Mouse (Mus musculus) cerebellum, adult (tissue): ENCODE results near the gene Gm9821.

Experiments used
- ATAC-seq: cut with Nextera tagmentation; 2 replicates; pipeline ENCODE4 v1.9.2; 2017; ENCODE audit warnings: mild to moderate bottlenecking, moderate library complexity, mixed read lengths; ENCODE audit not compliant: insufficient number of reproducible peaks, low FRiP score, low TSS enrichment

Gene Gm9821

DNA sequence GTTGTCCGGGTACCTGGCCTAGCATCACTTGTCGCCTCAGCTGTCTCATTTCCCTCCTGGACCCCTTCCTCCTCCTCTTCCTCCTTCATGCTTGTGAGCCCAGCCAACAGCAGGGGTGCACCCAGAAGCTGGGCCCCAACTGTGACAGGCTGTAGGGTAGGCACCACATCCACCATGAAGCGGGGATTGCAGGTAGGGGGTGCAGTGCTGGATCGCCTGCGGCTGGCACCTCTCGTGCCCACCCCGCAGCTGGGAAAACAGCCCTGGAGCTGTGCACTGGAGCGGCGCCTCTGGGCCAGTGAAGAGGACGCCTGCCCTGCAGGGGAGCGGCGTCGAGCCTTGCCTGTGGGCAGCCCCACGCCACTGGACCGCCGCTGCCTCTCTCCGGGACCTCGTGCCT, at the start of gene Gm9821:
TSS of gene Gm9821 (plus strand) at position 221 of the 400 bp plus-strand sequence.
- no peak for ATAC-seq

DNA sequence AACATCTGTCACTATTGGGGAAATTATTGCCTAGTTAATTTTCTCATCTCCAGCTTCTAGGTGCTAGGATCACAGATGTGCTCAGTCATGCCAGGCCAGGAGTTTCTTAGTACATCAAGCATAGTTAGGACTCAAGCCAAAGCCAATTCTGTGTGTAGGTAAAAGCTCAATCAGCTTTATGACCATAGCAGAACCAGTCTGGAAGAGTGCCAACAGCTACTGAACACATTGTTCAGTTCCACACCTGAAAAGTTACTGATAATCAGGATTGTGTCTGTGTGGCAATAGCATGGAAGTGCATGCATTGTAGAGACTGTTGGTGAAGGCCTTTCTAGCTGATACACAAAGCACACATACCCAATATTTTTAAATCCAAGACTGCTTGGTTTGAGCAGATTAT, 47.5 kb upstream of the Gm9821 start:
- ATAC-seq, result no peak

DNA sequence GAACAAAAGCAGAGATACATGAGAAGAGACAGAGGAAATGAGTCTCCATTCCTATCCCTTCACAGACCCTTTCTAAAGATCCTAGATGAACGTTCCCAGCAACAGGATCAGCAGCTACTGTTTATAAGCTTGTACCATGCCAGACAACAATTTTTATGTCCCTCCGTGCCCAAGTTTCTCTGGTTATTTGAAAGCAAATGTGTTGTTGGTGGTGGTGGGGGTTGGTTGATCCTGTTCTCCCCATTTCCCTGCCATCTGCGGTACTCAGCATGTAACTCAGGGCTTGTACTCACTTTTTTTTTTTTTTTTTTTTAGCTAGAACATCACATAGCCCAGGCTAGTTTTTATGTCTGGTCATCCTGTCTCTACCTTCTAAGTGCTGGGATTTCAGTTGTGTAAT, 46.4 kb upstream of the Gm9821 start:
- ATAC-seq, result no peak

DNA sequence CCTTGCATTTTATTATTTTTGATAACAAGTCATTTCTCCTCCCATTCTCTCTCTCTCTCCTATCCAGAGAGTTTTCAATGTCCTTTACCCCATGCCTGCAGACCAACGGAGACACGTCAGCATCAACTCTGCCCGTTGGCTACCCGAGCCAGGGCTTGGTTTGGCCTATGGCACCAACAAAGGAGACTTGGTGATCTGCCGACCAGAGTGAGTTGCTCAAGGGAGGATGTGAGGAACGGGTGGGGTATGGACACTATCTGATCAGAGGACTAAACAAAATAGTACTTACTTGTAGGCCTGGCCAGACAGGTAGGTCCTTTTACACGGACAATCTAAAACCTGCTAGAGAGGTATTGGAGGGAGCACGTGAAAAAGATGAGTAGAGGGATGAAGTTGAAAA, 45.1 kb upstream of the Gm9821 start:
- ATAC-seq, result no peak

DNA sequence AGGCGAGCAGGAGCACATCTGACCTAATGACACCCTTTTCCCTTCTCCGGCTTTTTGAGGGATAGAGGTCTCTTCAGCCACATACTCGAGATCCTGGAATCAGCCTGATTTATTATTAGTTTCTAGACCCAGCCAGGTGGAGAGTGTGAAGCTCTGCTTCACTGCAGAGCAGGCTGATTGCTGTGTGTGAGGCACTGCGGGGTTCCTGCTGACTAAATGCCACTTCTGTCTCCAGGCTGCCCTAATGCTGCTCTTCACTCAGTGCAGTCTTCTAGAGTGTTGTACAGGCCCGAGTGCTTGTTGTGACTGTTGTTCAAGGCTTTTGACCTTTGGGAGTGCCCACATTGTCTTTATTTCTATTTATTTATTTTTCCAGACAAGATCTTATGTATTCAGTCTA, 43.2 kb upstream of the Gm9821 start:
- peak; percentile 79; the same call in 1 of the 2 replicates for ATAC-seq

DNA sequence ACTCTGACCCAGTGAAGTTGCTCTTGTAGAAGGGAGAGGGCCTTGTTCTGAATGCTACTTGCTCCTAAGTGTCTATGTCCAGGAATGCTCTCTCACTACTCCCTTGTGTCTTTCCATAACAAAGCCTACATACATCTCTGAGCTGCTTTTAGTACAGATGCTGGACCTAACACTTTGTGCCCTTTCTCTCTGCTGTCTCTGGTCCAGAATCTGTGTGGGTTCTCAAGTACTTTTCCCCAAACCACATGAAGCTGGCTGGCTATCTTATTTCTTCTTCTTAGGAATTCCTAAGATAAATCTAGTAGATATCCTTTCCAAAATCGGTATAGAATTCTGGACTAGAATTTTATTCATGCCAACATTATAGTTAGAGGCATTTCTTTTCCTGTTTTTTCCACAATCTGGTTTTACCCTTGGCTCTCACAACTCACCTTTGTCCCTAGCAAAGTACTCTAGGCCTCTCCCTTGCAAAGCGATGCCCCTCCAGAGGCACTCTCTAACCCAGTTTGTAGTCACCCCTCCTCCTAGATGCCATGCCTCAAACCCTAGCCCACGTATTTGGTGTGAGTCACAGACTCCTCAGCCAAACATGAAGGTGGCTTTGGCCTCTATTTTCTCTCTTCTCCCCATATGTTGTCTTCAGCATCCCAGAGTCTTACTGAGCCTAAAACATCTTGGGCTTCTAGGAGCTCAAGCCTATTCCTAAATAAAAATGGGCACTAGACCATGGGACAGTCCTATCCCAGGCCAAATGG, 42.2 kb upstream of the Gm9821 start:
- no peak for ATAC-seq

DNA sequence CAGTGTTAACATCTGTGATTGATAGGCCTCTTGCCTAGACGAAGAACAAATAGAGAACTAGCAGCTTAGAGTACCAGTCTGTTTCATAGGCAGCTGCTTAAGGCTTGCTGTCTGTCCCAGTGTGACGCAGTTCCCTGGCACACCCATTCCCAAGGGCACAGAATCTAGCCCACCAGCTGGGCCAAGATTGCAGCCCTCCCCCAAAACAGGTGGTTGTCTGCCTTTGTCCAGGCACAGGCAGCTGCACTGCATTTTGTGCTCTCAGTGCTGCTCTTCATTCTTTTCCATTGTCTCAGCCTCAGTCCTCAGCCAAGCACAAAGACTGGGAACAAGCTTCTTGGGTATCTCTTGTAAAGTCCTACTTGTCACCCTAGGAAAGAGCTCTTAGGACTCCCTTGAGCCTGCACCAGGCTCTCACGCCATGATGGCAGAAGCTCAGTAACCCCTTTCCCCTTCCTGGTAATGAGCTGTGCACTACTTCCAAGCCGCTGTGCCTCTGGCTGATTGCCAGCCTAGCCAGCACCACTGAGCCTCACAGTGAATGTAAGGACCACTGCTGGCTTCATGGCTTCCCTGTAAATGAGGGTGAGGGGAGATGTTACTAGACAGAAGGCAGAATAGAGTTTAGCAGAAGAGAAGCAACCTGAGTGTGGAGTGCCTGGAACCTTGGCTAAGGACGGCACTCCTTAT, 40.7 kb upstream of the Gm9821 start:
- no peak for ATAC-seq

DNA sequence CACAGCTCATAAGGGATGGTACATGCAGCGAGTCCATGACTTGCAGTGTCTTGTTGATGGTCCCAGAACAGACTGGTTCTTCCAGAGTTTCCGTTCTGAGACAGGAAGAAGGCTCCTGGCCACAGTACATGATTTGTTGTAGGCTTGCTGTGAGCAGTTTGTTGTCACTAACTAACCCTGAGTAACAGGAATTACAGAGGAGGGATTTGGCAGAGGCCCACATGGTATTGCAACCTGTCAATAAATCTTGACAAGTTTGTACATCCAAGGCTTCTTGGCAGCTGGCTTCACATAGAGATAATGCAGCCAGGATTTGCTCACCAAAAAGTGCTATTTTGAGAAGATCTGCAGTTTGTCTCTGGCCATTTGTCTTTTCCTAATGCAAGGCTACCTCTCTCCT, 39.4 kb upstream of the Gm9821 start:
- no peak for ATAC-seq

DNA sequence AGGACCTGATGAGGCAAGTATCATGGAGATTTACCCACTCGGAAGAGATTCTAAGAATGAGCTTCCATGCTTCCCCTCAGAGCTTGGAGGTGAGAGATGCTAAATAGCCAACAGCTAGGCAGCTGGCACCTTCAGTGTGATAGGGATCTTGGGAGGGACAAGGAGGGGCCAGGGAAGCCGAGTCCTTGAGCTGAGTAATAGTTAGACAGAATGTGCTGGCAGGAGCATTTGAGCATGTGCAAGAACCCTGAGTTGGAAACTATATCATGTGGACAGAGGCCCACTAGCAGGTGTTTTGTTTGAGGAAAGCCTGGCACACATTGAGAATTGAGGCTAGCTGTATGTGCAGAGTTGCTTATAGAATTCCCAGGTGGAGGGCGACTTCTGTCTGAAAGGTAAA, 32.9 kb upstream of the Gm9821 start:
- ATAC-seq, result no peak

DNA sequence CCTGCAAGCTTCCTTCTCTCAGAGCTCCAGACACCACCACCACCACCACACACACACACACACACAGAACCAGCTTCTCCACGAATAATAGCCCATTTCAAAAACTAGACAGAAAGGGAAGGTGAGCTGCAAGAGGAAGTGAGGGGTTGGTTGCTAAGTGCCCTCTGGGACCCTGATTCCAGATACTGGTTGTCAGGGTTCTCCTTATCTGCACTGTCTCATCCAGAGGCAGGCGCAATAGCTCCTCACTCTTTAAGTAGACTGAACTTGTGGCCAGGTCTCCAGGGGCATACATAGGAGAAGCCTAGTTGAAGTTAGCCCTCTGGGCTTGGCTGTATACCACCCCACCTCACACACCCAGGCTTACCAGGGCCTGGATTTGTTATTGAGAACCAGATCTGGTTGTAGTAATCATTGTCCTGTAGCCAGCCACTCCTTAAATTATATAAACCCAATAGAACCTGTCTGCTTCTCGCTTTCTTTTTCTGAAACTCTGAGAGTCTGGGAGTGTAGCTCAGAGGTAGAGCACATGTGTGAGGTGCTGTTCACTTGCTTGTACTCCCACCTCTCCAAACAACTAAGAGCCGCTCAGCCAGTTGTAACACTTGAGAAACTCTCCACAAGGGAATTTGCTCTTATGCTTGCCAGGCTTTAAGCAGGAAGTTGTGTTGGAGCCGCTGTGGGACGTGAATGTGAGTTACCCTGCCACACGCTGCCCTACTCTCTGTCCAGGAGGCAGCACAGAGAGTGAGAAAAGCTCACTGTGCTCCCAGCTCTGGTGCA, 32.0 kb upstream of the Gm9821 start:
- no peak for ATAC-seq

DNA sequence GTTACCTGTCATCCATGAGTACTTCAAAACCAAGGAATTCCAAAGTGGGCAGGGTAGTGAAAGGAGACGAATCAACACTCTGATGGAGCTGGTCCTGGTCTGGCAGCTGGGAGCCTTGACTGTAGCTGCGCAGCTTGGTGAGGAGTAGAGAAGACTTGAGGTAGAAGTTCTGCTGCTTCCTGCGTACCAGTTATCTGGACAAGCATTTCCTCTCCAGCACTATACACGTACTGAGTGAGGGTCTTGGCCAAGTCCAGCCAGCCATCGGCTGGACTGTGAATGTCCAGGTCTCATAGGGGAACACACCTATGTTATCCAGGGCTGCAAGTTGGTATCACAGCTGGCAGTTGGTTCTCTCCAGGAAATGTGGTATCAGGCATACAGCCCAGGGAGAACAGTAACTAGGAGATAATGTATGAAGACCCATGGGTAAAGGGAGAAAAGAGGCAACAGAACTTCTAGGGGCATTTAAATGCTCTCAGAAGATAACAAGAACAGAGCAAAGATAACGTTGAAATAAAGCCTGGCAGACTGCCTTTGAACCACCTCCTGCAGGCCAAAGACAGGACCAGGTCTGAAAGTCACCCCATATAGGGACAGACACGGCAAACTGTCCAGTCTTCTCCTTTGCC, 29.0 kb upstream of the Gm9821 start:
- ATAC-seq, result no peak

DNA sequence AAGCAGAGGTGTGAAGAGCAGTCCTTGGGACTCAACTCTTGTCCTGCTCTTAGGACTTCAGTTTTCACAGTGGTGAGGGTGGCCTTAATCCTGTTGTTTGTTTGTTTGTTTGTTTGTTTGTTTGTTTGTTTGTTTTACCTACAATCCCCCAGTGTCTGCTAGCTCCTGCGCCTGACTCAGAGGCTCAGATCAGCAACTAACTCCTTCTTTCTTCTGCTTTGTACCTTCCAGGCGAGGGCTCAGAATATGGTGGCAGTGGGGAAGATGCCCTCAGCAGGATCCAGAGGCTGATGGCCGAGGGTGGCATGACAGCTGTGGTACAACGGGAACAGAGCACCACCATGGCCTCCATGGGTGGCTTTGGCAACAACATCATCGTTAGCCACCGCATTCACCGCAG, 28.4 kb upstream of the Gm9821 start:
- no peak for ATAC-seq

DNA sequence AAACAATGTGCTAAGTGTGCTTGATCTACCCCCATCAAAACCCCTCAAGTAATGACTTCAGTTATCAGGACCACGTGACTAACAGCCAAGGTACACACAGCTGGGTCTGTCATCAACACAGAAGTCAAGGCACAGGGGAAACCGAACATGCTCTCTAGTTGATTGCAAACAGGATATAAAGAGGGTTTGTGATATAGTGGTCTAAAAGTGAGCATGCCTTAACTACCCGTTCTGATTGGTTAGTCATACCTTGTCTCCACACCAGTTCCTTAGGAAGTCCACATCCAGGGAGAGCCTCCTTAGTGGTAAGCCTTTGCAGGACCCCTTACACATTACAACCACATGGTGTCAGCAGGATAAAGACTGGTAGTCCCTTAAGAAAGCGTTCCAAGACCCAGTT, 25.4 kb upstream of the Gm9821 start:
- no peak for ATAC-seq

DNA sequence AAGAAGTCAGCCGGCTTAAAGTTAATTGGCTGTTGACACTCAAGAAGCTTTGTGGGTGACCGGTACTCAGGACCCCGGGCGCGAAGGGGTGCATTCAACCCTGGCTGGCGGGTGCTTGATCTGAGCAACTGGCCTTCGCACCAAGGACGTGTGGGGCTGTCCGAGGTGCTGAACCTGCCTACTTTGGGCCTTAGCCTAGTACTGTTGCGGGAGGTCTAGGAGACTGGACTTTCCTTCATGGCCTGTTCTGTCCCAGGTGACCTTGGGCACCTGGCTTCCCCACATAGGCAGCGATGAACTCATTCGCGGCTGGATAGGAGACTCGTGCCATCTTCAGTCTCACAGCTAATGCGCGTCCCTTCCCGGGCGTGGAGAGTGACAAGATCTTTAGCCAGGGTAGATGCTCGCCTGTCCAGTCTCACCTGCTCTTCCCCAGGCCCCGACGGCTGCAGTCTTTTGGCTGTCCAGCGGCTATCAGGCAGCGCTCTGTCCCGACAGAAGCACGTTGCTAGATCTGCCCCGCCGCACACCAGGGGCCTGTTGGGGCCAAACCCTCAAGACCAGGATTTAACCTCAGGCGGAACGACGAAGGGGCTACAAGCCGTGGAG, 24.2 kb upstream of the Gm9821 start:
- ATAC-seq, result no peak

DNA sequence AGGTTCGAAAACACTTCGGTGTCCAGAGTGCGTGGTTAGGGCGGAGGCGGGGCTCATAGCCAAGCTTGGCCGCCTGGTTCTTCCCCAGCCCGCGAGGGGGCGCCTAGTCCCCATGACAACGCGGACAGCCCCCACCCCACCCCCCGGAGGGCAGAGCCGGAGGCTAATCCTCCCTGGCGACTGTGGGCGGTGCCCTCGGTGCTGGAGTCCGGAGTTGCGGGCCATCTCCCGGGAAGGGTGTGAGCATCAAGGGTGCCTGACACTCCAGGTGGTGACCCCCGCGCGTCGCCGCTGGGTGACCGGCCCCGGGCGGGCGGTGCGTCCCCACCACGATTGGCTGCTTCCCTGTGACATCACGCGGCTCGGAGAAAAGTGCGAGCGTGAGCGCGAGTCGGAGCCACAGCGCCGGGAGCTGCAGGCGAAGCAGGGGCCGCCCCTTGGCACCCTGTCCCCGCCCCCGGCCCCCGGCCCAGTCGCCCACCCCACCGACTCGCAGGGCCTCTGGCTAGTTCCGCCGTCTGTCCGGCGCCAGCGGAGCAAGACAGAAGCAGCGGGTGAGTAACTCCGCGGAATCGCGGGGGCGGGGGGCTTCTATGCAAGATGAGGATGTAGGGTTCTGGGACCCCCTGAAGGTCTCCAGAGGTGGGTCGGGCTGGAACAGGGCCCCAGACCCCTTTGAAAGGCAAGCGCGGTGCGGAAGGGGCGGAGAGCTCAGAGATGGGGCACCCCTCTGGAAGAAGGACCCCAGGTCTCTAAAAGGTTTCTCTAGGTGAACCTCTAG, 23.5 kb upstream of the Gm9821 start:
- ATAC-seq, result no peak

DNA sequence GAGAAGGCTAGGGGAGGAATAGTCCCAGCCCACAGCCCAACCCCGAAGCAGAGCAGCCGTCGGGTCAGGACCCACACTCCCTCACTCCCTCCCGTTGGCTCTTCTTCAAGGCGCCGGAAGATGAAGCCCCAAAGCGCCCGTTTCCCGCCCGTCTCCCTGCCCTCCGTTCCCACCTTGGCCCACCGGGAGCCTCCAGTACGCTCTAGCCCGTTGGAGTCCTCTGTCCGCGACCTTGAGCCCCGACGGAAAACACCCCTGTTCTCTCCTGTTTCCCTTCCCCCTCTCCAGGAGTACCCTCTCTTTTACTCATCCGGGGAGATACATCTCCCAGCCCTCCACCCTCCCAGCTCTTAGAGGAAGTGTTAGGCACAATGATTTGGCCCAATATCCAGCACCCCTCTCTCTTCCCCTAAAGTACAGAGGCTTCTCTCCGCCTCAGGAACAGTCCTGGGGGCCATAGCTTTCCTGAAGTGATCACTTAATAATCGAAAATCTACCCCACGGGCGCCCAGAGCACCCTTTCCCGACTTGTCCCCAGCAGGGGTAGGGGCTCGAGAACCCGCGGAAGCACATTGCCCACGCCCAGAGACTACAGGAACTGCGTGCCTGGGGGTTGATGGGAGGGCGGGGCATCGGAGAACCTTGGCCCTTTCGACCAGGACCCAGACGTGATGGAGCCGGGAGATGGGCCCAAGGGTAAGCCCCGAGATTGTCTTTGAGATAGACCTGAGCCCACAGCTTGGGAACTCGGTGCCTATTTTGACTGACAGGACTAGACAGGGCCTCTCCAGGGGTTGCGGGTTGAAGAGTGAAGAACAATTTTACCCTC, 22.7 kb upstream of the Gm9821 start:
- ATAC-seq, result no peak

DNA sequence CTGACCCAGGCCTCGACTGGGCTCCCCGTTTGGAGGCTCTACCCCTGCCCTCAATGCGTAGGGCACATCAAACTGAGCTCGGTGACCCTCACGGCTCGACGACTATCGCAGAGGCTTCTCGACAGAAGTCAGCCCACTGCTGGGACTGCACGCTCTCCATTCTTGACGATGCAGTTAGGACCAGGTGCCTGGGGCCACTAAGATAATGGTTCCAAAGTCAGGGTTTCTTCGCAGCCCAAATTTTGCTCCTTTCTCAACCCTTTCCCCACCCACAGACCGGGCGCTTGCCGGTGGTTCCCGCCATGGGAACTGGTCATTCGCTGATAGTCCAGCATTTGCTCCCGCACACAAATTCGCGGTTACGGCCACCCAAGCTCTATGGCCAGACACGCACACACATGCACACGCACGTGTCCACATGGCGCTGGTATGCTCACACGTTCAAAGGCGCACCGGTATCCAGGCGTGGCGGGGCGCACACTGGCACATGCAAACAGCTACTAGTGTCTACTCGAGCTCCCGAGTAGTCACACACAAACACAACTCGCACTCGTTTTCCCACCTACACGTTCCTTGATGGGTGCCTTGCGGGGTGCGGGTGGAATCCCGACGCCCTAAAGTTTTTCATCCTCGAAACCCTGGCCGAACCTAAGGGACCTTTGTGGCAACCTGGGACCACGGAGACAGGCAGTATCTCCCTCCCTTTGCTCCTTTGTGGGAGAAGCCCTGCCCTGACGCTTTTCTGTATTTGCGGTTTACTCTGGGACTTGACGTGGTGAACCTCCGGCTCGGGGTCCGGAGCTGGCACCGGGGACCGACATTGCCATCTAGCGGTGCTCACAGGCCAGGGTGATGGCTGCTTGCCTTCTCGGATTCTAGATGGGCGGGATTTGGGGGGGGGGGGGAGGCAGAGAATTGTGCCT, 21.8 kb upstream of the Gm9821 start:
- ATAC-seq, result no peak

DNA sequence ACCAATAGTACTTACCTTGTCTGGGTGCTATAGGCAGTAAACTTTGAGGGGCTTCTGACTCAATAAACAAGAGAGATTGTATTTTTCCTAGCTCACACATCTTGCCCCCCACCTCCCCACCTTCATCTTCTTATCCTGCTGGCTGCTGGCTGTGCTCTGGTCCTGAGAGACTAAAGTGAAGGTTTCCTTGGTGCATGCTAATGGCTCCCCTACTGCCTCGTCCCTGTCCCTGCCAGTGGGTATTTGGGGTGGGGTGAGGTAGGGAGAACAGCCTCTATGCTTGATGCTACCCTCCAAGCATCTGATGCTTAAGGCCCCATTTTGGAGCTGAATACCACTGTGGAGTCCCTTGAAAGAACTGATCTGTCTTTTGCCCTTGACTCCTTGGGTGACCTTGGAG, 20.8 kb upstream of the Gm9821 start:
- ATAC-seq, result no peak
